Mouse (Mus musculus) gastrocnemius, adult 2 months (tissue): ENCODE data around the gene Chst14. TPM values are rescaled to one million over a fixed set of nuclear protein-coding genes. Genes with fewer than 3 reads are reported as not detected.

Experiments
- DNase-seq: peaks from one replicate; pipeline ENCODE4 v3.0.0; 2022
- H3K27ac ChIP-seq: fragments of 200-600 bp; 2 replicates; pipeline ENCODE4 v1.8.1; 2022; ENCODE audit warnings: mild to moderate bottlenecking
- H3K4me3 ChIP-seq: fragments of 200-600 bp; 2 replicates; pipeline ENCODE4 v1.8.1; 2022; ENCODE audit warnings: mild to moderate bottlenecking, moderate library complexity
- CTCF ChIP-seq: fragments of 200-600 bp; IDR thresholded peaks from 2 replicates; pipeline ENCODE4 v1.8.1; 2022; ENCODE audit warnings: antibody characterized with exemption, mild to moderate bottlenecking, moderate library complexity
- intact Hi-C: fragments of 180-260 bp; cut with DNase I; formaldehyde crosslinking; loops from one replicate; pipeline ENCODE4 v1.15.1; 2025
- total RNA-seq, 2 experiments: library from RNA; stranded (reverse); gene quantifications; 2 replicates each; pipeline ENCODE4 v1.2.3; 2021

Chst14 gene
- total RNA-seq, 2 experiments from 2014 or later, result 1.6 to 2.3 TPM

GRCm38 (mm10) chr2:118910605-118911278 lies 15.6 kb upstream of the Chst14 start:
- no peak for TF ChIP-seq CTCF
- intact Hi-C loops, result no loop called here
- DNase-seq, result no peak
- no peak overlapping the region for H3K27ac ChIP-seq
- no peak overlapping the region for H3K4me3 ChIP-seq

- intact Hi-C loops, result no loop called here
- no peak overlapping the region for H3K4me3 ChIP-seq
- DNase-seq, result no peak
- no peak overlapping the region for H3K27ac ChIP-seq
- TF ChIP-seq CTCF, result no peak
Observed at GRCm38 (mm10) chr2:118912706-118913105, 13.6 kb upstream of the Chst14 start.

- intact Hi-C loops, result no loop called here
- H3K4me3 ChIP-seq, result peak overlapping the region; percentile 51
- H3K27ac ChIP-seq, result no peak overlapping the region
- no peak for TF ChIP-seq CTCF
- peak; percentile 38 for DNase-seq
Observed at GRCm38 (mm10) chr2:118913551-118914276, 12.6 kb upstream of the Chst14 start.

- intact Hi-C loops, result no loop called here
- Histone ChIP-seq H3K27ac (no peak overlapping the region), H3K4me3 (no peak overlapping the region)
- no peak for TF ChIP-seq CTCF
- no peak for DNase-seq
Observed at GRCm38 (mm10) chr2:118914685-118915084, 11.6 kb upstream of the Chst14 start.

GRCm38 (mm10) chr2:118916436-118916835 lies 9.9 kb upstream of the Chst14 start:
- TF ChIP-seq CTCF, result no peak
- DNase-seq, result no peak
- intact Hi-C loops, result no loop called here
- no peak overlapping the region for H3K27ac ChIP-seq
- H3K4me3 ChIP-seq, result no peak overlapping the region

GRCm38 (mm10) chr2:118918543-118918942 lies 7.8 kb upstream of the Chst14 start:
- no peak for TF ChIP-seq CTCF
- Histone ChIP-seq H3K27ac (no peak overlapping the region), H3K4me3 (no peak overlapping the region)
- intact Hi-C loops, result no loop called here
- DNase-seq, result no peak

- no peak overlapping the region for H3K4me3 ChIP-seq
- peak; percentile 49 for DNase-seq
- no peak for TF ChIP-seq CTCF
- intact Hi-C loops, result no loop called here
- no peak overlapping the region for H3K27ac ChIP-seq
Observed at GRCm38 (mm10) chr2:118920428-118920827, 5.9 kb upstream of the Chst14 start.

GRCm38 (mm10) chr2:118925952-118926351 lies 344 bp upstream of the Chst14 start:
- intact Hi-C loops, result no loop called here
- TF ChIP-seq CTCF, result no peak
- peak overlapping the region; percentile 90 for H3K4me3 ChIP-seq
- peak overlapping the region; percentile 85 for H3K27ac ChIP-seq
- no peak for DNase-seq

- peak overlapping the region; percentile 85 for H3K27ac ChIP-seq
- peak overlapping the region; percentile 90 for H3K4me3 ChIP-seq
- no peak for DNase-seq
- TF ChIP-seq CTCF, result no peak
- intact Hi-C loops, result no loop called here
Observed at GRCm38 (mm10) chr2:118926998-118927739, 873 bp downstream of the Chst14 start.

- intact Hi-C loops, result no loop called here
- TF ChIP-seq CTCF, result no peak
- H3K27ac ChIP-seq, result no peak overlapping the region
- H3K4me3 ChIP-seq, result no peak overlapping the region
- DNase-seq, result no peak
Observed at GRCm38 (mm10) chr2:118941341-118941740, 15.0 kb downstream of the Chst14 start.

GRCm38 (mm10) chr2:118943232-118943631 lies 16.9 kb downstream of the Chst14 start:
- intact Hi-C loops, result no loop called here
- Histone ChIP-seq H3K27ac (no peak overlapping the region), H3K4me3 (no peak overlapping the region)
- no peak for DNase-seq
- TF ChIP-seq CTCF, result no peak

- no peak overlapping the region for H3K4me3 ChIP-seq
- no peak for DNase-seq
- intact Hi-C loops, result no loop called here
- no peak overlapping the region for H3K27ac ChIP-seq
- TF ChIP-seq CTCF, result no peak
Observed at GRCm38 (mm10) chr2:118948818-118949217, 22.5 kb downstream of the Chst14 start.

GRCm38 (mm10) chr2:118949699-118950098 lies 23.4 kb downstream of the Chst14 start:
- no peak overlapping the region for H3K4me3 ChIP-seq
- intact Hi-C loops, result no loop called here
- H3K27ac ChIP-seq, result no peak overlapping the region
- no peak for TF ChIP-seq CTCF
- no peak for DNase-seq
